Mouse (Mus musculus): Measurements from ENCODE around the gene Gm44805. TPM values are rescaled to one million over a fixed set of nuclear protein-coding genes. Genes with fewer than 3 reads are reported as not detected.

The Gm44805 gene
- polyA plus RNA-seq (2015; fragmentation: Nextera tagmentation; extraction: Ambion mirVana), result 0.24 and 0.97 TPM in 2 replicates

DNA sequence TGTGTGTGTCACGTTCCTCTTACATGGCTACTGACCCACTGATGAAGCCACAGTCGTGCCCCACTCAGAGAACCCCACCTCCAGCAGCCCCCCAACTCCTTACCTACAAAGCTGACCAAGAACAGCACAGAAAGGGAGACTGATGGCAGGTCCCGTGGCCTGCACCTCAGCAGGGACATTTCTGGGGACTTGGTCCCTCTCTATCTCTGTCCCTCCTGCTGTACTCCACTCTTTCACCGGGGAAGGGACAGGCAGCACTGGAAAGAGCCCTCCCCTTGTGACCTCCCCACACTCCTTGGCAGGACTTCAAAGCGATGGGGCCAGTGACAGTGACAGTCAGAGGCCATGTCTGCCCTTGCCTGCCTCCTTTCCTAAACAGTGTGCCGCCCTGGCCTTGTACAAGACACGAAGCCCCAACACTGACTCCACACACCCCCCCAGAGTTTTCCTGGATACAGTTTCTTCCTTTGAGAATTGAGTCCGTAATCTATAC lies at the start of gene Gm44805, which contains the start of gene Apoc4:
Gene Gm44805 (minus strand): TSS at position 222 of the 493 bp plus-strand sequence.
Gene Apoc4 (minus strand): TSS at position 278 of the 493 bp plus-strand sequence.

GRCm38 (mm10) chr7:19715239-19716054 lies 34.2 kb upstream of the Gm44805 start, which contains the start of gene Tomm40:
TSS of gene Tomm40 (minus strand) at chr7:19715438.

DNA sequence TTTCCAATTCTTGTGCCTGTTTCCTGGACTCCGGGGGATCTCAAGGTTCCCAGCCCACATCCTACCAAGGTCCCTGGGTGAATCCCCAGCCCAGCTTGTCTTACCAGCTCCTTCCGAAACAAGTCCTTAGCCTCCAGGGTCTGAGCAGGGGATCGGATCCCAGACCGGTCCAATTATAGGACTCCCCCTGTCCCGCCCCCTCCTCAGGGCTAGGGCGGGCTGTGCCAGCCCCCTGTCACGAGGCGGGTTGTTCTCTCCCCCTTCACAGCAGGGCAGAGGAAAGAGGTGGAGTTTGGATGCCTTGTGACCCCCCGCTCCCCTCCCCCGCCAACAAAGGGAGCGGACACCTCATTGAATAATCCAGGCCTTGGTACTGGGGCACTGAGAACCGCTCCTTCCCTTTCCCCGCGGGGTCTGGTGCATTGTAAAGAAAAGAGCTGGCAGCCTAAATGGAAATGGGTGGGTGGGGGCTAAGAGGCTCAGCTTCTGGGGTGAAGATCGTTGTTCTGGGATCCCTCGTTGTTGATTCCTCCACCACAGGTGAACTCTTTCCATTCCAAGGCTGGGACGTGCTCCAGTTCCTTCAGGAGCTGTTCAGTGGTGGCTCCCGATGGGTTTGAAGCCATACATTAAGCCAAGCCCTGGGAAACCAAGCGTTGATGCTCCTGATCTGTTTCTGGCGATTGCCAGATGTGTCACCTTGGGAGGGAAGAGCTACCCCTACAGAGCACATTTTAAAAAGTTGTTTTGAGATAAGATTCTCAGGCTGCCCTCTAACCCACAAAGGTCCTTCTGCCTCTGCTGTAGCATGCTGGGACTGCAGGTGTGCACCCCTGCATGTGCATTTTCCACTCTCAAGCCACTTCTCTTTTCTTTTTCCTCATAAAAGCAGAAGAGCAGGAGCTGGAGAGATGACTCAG lies 17.9 kb upstream of the Gm44805 start, which contains the start of gene Apoe:
Gene Apoe (minus strand): TSS at position 282 of the 920 bp plus-strand sequence.

DNA sequence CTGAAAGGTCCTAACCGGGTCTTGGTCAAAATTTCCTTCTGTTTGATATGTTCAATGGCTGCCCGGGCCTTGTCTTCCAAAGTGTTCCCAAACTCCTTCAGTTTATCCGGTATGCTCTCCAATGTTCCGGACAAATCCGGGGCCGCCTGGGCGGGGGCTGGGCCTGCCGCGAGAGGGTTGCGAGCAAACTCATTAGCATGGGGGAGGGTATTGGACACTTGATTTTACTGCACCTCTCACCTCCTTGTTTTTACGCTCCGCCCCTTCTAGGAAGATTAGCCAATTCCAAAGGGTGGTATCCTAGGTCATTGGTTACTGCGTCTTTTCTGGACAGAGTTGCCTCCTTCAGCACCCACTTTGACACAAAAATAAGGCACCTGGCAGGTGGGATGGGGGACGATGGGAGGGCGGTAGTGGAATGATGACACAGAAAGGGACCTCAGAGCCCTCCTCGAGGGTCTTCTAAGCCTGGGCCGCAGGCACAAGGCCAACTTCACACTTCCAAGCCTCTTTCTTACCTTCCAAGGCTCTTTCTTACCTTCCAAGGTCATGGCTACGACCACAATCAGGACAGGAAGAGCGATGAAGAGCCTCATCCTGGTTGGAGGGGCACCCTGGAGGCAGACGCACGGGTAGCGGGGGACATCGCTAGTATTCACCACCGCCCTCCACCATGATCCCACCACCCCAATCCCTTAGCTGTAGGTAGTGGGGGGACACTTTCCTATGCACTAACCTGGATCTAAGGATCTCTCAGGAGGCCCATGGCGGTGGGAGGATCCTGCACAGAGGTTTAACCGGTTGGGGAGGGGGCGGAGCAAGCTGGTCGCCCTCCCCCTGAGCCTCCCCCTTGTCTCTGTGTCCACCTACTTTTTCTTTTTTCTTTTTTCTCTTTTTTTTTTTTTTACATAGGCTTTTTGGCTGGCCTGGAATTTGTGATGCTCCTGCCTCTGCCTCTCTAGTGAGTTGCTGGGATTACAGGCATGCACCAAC lies 10.9 kb upstream of the Gm44805 start, which contains the start of gene Apoc1:
Gene Apoc1 (minus strand): TSS at position 788 of the 993 bp plus-strand sequence.

GRCm38 (mm10) chr7:19677872-19678271 lies 3.4 kb downstream of the Gm44805 start, which contains the start of gene Apoc2:
TSS of gene Apoc2 (minus strand) at chr7:19677941.

DNA sequence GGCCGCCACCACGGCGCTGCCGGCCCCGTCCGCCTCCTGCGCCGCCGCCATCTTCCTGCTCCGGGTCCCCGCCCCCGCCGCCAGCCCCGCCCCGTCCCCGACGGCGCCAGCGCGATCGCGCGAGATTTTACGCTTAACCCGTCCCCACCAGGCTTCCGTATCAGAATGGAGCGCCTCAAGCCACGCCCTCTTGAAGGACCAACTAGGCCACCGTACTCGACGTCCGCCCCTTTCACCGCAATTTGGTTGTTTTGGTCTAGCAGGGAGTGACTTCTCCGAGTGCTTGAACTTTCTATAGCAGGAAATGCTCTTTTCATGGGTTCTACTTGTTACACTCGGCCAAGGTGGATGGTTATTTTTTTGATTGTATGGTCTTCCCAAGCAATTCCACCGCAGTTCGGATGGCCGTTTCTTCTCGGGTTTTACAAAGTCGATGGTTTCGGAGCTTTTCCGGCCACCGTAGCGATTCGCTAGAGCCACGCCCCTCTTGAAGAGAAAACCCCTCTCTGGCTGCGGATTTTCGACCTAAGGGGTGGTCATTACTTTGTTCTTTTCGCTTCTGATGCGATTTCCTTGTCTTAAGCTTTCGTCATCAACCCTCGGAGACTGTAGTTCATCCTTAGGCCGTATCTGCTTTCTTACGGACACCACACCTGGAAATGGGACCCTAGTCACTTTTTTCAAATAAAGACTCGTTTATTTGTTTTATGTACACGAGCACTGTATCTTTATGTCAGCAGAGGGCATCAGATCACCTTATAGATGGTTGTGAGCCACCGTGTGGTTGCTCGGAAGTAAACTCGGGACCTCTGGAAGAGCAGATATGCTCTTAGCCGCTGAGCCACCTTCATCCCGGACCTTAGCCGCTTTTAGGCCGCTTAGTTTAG lies 16.0 kb downstream of the Gm44805 start, which contains the start of gene Clptm1:
Gene Clptm1 (minus strand): TSS at position 79 of the 887 bp plus-strand sequence.

GRCm38 (mm10) chr7:19629361-19629734 lies 51.9 kb downstream of the Gm44805 start, which contains the start of gene Relb:
TSS of gene Relb (minus strand) at chr7:19629438.

Other genes starting within 250 kb of the Gm44805 start
- gene Mark4, start 222.6 kb downstream of the Gm44805 start, polyA plus RNA-seq (2015; fragmentation: Nextera tagmentation; extraction: Ambion mirVana), result 2.9 and 3.6 TPM in 2 replicates
- 1.3 and 2.0 TPM in 2 replicates for gene Exoc3l2, start 218.1 kb downstream of the Gm44805 start, polyA plus RNA-seq (2015; fragmentation: Nextera tagmentation; extraction: Ambion mirVana)
- gene Bloc1s3, start 173.1 kb downstream of the Gm44805 start, polyA plus RNA-seq (2015; fragmentation: Nextera tagmentation; extraction: Ambion mirVana), result 1.6 and 2.5 TPM in 2 replicates
- 57.5 and 68.7 TPM in 2 replicates for gene Trappc6a, start 173.0 kb downstream of the Gm44805 start, polyA plus RNA-seq (2015; fragmentation: Nextera tagmentation; extraction: Ambion mirVana)
- gene Nkpd1, start 163.6 kb downstream of the Gm44805 start, polyA plus RNA-seq (2015; fragmentation: Nextera tagmentation; extraction: Ambion mirVana), result 0.08 TPM in 1 of 2 replicates, not detected in the other
- 11.3 and 12.5 TPM in 2 replicates for gene Ppp1r37, start 118.3 kb downstream of the Gm44805 start, polyA plus RNA-seq (2015; fragmentation: Nextera tagmentation; extraction: Ambion mirVana)
- 1.8 and 1.9 TPM in 2 replicates for gene Zfp296, start 104.1 kb downstream of the Gm44805 start, polyA plus RNA-seq (2015; fragmentation: Nextera tagmentation; extraction: Ambion mirVana)
- gene Gemin7, start 103.8 kb downstream of the Gm44805 start, polyA plus RNA-seq (2015; fragmentation: Nextera tagmentation; extraction: Ambion mirVana), result 111 and 119 TPM in 2 replicates
- 18.1 and 23.1 TPM in 2 replicates for gene Clasrp, start 76.9 kb downstream of the Gm44805 start, polyA plus RNA-seq (2015; fragmentation: Nextera tagmentation; extraction: Ambion mirVana)
- 4.3 and 6.2 TPM in 2 replicates for gene Relb, start 52.0 kb downstream of the Gm44805 start, polyA plus RNA-seq (2015; fragmentation: Nextera tagmentation; extraction: Ambion mirVana)
- gene Clptm1, start 16.4 kb downstream of the Gm44805 start, polyA plus RNA-seq (2015; fragmentation: Nextera tagmentation; extraction: Ambion mirVana), result 36.0 and 39.2 TPM in 2 replicates
- gene Apoc2, start 3.5 kb downstream of the Gm44805 start, polyA plus RNA-seq (2015; fragmentation: Nextera tagmentation; extraction: Ambion mirVana), result 6.8 and 9.4 TPM in 2 replicates
- gene Apoc4, start 56 bp upstream of the Gm44805 start, polyA plus RNA-seq (2015; fragmentation: Nextera tagmentation; extraction: Ambion mirVana), result 1.3 and 1.5 TPM in 2 replicates
- 13.8 and 18.6 TPM in 2 replicates for gene Apoc1, start 11.2 kb upstream of the Gm44805 start, polyA plus RNA-seq (2015; fragmentation: Nextera tagmentation; extraction: Ambion mirVana)
- gene Apoe, start 17.8 kb upstream of the Gm44805 start, polyA plus RNA-seq (2015; fragmentation: Nextera tagmentation; extraction: Ambion mirVana), result 304 and 441 TPM in 2 replicates
- 96.6 TPM in 2 replicates for gene Tomm40, start 34.0 kb upstream of the Gm44805 start, polyA plus RNA-seq (2015; fragmentation: Nextera tagmentation; extraction: Ambion mirVana)
- 21.6 and 27.0 TPM in 2 replicates for gene Nectin2, start 69.1 kb upstream of the Gm44805 start, polyA plus RNA-seq (2015; fragmentation: Nextera tagmentation; extraction: Ambion mirVana)
- gene Bcam, start 89.6 kb upstream of the Gm44805 start, polyA plus RNA-seq (2015; fragmentation: Nextera tagmentation; extraction: Ambion mirVana), result 35.6 and 45.1 TPM in 2 replicates
- not detected in 2 replicates for gene Cblc, start 115.4 kb upstream of the Gm44805 start, polyA plus RNA-seq (2015; fragmentation: Nextera tagmentation; extraction: Ambion mirVana)
- gene Bcl3, start 141.3 kb upstream of the Gm44805 start, polyA plus RNA-seq (2015; fragmentation: Nextera tagmentation; extraction: Ambion mirVana), result 5.3 and 5.5 TPM in 2 replicates
- gene Gm19345, start 170.6 kb upstream of the Gm44805 start, polyA plus RNA-seq (2015; fragmentation: Nextera tagmentation; extraction: Ambion mirVana), result 0.24 and 0.32 TPM in 2 replicates
- 0.52 and 0.93 TPM in 2 replicates for gene Ceacam16, start 179.9 kb upstream of the Gm44805 start, polyA plus RNA-seq (2015; fragmentation: Nextera tagmentation; extraction: Ambion mirVana)
- gene Ceacam19, start 206.5 kb upstream of the Gm44805 start, polyA plus RNA-seq (2015; fragmentation: Nextera tagmentation; extraction: Ambion mirVana), result not detected in 2 replicates
- gene Pvr, start 239.7 kb upstream of the Gm44805 start, polyA plus RNA-seq (2015; fragmentation: Nextera tagmentation; extraction: Ambion mirVana), result 5.1 and 7.1 TPM in 2 replicates